Mouse (Mus musculus): ENCODE results near the gene Vmn1r12.
"Not testable (repeated sequence)": the region's sequence is repeated elsewhere in the genome, so short reads cannot be mapped to it uniquely, and the experiment has no call there.

Vmn1r12 gene

DNA sequence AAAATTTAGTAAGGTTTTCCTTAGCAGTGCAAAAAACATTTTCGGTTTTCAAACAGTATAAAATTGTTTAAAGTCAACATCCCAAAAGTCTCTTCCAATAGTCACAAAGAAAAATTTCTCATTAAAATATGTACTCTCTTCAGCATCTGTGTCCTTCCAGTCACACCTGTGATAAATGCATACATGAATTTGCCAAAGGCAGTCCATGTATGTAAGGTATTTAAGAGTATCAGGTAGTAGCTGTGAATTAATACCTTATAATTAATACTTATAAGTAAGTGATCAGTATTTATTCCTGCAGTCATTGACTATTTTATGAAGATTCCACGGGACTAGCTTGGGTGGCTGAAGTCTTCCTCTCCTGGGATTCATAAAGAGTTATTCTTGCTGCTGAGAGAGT is at the start of gene Vmn1r12:
TSS of gene Vmn1r12 (plus strand) at position 301 of the 400 bp plus-strand sequence.
- no peak for DNase-seq (ENCODE audit: low spot score)

DNA sequence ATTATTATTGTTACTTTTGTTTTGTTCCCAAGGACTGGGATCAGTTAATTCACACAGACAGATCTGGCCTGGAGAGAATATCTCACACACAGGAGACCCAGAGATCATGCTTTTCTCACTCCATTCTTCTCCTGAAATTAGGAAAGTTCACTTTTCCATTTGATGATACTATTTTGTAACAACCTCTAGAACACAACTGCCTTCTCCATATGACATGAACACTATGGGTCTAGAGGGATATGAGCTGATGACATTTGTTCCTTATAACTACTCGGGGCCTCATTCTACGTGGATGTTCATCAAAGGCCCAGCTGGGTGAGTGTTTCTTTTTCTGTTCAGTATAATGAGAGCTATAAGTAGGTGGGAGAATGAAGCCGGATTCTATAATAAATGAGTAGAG is 47.6 kb upstream of the Vmn1r12 start, which contains the start of gene Vmn1r10:
TSS of gene Vmn1r10 (plus strand) at position 301 of the 400 bp plus-strand sequence.
- DNase-seq (ENCODE audit: low spot score) = no peak

DNA sequence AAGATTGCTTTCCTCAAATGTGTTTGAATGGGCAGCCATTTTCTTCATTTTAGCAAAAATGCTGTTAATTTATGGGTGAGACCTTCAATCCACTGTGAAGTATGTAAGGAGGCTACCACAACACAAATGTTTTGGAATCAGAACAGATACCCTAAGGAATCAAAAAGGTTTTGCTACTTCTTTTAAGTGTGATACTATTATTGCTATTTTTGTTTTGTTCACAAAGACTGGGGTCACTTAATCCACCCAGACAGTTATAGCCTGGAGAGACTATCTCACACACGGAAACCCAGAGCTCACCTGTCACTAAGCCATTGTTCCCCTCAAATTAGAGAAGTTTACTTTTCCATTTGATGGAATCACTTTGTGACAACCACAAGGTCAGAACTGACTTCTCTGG is 23.6 kb upstream of the Vmn1r12 start, which contains the start of gene Vmn1r11:
TSS of gene Vmn1r11 (plus strand) at position 301 of the 400 bp plus-strand sequence.
- no peak for DNase-seq (ENCODE audit: low spot score)

DNA sequence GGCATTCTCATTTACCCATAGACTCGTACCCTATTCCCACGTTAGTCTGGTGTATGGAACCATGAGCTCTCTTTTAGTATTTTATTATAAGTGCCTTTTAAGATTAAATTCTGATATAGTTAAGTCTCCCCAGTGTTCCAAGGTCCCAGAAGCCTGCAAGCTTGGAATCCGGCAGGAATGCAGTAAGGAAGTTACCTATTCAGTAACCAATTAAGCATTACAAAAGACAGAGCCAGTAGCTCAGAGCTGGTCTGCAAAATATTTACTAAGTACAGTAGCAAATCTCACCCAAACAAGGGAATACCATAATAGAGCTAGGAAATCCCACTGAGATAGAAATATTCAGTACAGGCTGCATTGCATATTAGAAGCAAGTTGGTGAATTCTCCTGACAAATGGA is 33.3 kb downstream of the Vmn1r12 start:
- not testable (repeated sequence) for DNase-seq (ENCODE audit: low spot score)

DNA sequence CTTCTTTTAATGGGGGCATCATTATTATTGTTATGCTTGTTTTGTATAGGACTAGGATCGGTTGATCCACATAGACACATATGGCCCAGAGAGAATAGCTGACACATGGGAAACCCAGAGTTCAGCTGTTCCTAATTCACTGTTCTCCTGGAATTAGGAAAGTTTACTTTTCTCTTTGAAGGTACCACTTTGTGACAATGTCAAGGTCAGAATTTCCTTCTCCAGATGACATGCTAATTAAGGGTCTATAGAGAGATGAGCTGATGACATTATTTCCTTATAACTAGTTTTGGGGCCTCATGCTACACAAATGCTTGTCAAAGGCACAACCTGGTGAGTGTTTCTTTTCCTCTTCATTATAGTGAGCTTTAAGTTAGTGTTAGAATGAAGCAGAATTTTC is 46.3 kb downstream of the Vmn1r12 start, which contains the start of gene Vmn1r13:
TSS of gene Vmn1r13 (plus strand) at position 301 of the 400 bp plus-strand sequence.
- not testable (repeated sequence) for DNase-seq (ENCODE audit: low spot score)

All from c-Kit-positive CD71-positive TER-119-positive erythroid progenitor cells, embryonic 14.5 days (primary cell).